Mouse (Mus musculus) liver, embryonic 16.5 days (tissue): ENCODE results near the gene Dnajc22. TPM values are rescaled to one million over a fixed set of nuclear protein-coding genes. Genes with fewer than 3 reads are reported as not detected.
"Not testable (repeated sequence)": the region's sequence is repeated elsewhere in the genome, so short reads cannot be mapped to it uniquely, and the experiment has no call there.

Source experiments
- ATAC-seq: fragments of 200-750 bp; cut with Nextera tagmentation; 2 replicates; pipeline ENCODE4 v1.8.0; 2017; ENCODE audit warnings: low read depth, mild to moderate bottlenecking, moderate number of reproducible peaks, moderate library complexity
- H3K27ac ChIP-seq: fragments of 300-500 bp; sonication (generic); 2 replicates; pipeline ENCODE4 v1.5.1; 2014; ENCODE audit warnings: mild to moderate bottlenecking, low read length
- H3K27me3 ChIP-seq: fragments of 300-500 bp; sonication (generic); 2 replicates; pipeline ENCODE4 v1.6.1; 2014; ENCODE audit warnings: low read depth, low read length, mixed read lengths; ENCODE audit not compliant: control insufficient read depth, insufficient read depth
- H3K36me3 ChIP-seq: fragments of 300-500 bp; sonication (generic); 2 replicates; pipeline ENCODE4 v1.6.1; 2014; ENCODE audit warnings: mild to moderate bottlenecking; ENCODE audit not compliant: control insufficient read depth, insufficient read depth
- H3K4me1 ChIP-seq: fragments of 300-500 bp; sonication (generic); 2 replicates; pipeline ENCODE4 v1.6.1; 2014; ENCODE audit warnings: low read depth, low read length, mixed read lengths; ENCODE audit not compliant: control insufficient read depth
- H3K4me2 ChIP-seq: fragments of 300-500 bp; sonication (generic); 2 replicates; pipeline ENCODE4 v1.6.1; 2014; ENCODE audit warnings: low read depth, low read length, mixed read lengths
- H3K4me3 ChIP-seq: fragments of 300-500 bp; sonication (generic); 2 replicates; pipeline ENCODE4 v1.5.1; 2014; ENCODE audit warnings: low read depth, mild to moderate bottlenecking, low read length
- H3K9ac ChIP-seq: fragments of 300-500 bp; sonication (generic); 2 replicates; pipeline ENCODE4 v1.6.1; 2014; ENCODE audit warnings: low read depth, low read length
- H3K9me3 ChIP-seq: fragments of 300-500 bp; sonication (generic); replicated peaks from 2 replicates; pipeline ENCODE4 v1.6.1; 2016; ENCODE audit warnings: low read length; ENCODE audit not compliant: control insufficient read depth
- WGBS: fragments of 180-500 bp; shearing (Covaris S2); extraction: QIAGEN DNeasy Blood & Tissue Kit; methylation state at CpG from one replicate; pipeline ENCODE4 v1.1.7; 2014; ENCODE audit not compliant: insufficient replicate concordance; 5-methylcytosine and 5-hydroxymethylcytosine counted together
- polyA plus RNA-seq: library from polyadenylated mRNA; unstranded; fragments of >200 nt; fragmentation: Nextera tagmentation; extraction: Ambion mirVana; gene quantifications from 2 replicates; pipeline ENCODE4 v1.2.1, GENCODE M21; 2015

The Dnajc22 gene
- polyA plus RNA-seq, 1 experiment from 2014 or later: 19.2 TPM

DNA sequence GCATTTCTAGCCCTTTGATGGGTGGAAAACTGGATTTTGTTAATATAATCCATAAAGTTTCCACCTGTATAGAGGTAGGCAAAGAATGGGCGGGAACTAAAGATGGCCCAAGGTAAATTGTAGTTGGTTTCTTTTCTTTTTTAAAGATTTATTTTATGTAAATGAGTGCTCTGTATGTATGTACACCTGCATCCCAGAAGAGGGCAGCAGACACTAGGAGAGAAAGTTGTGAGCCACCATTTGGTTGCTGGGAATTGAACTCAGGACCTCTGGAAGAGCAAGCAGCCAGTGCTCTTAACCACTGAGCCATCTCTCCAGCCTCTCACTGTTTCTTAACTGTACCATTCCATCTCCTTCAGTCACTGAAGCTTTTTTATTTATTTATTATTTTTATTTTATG is 21.0 kb upstream of the Dnajc22 start:
- Histone ChIP-seq H3K9me3 (no peaks in the 10 kb centered on the region), H3K4me3 (no peak overlapping the region), H3K4me1 (peaks cover 13% of the 10 kb centered on the region), H3K9ac (no peak overlapping the region), H3K4me2 (no peak overlapping the region), H3K27ac (no peak overlapping the region), H3K36me3 (no peaks in the 10 kb centered on the region), H3K27me3 (peaks cover 3% of the 10 kb centered on the region; the same call in 1 of the 2 replicates)
- 55% methylated on average over 1 of the region's 1 CpGs for WGBS
- no peak for ATAC-seq

- H3K9me3 ChIP-seq: no peaks in the 10 kb centered on the region
- peak within 1 kb of the TSS; percentile 87 for H3K4me3 ChIP-seq
- H3K4me1 ChIP-seq: peaks cover 13% of the 10 kb centered on the region
- peak within 1 kb of the TSS; percentile 89 for H3K9ac ChIP-seq
- H3K27me3 ChIP-seq: peaks cover 3% of the 10 kb centered on the region; the same call in 1 of the 2 replicates
- peak within 1 kb of the TSS; percentile 98 for H3K4me2 ChIP-seq
- no peak; the same call in 1 of the 2 replicates for ATAC-seq
- peaks cover 8% of the 10 kb centered on the region; the same call in 1 of the 2 replicates for H3K36me3 ChIP-seq
- WGBS: 17% methylated on average over 9 of the region's 9 CpGs
- peak within 1 kb of the TSS; percentile 97 for H3K27ac ChIP-seq
These were observed 18.9 kb upstream of the Dnajc22 start, which contains the start of gene Troap for GRCm38 (mm10) chr15:99074019-99074599. Troap (plus strand) TSS chr15:99074575.

GRCm38 (mm10) chr15:99074600-99075333 is 18.2 kb upstream of the Dnajc22 start:
- peaks cover 8% of the 10 kb centered on the region; the same call in 1 of the 2 replicates for H3K36me3 ChIP-seq
- under 1% methylated on average over 44 of the region's 44 CpGs for WGBS
- H3K27me3 ChIP-seq: no peaks in the 10 kb centered on the region
- H3K4me2 ChIP-seq: peak overlapping the region; percentile 98
- H3K4me1 ChIP-seq: peaks cover 13% of the 10 kb centered on the region
- ATAC-seq: peak; percentile 96
- H3K27ac ChIP-seq: peak overlapping the region; percentile 97
- H3K4me3 ChIP-seq: peak overlapping the region; percentile 87
- H3K9ac ChIP-seq: peak overlapping the region; percentile 89
- H3K9me3 ChIP-seq: no peaks in the 10 kb centered on the region

GRCm38 (mm10) chr15:99076011-99076410 is 17.0 kb upstream of the Dnajc22 start:
- H3K4me1 ChIP-seq: peaks cover 13% of the 10 kb centered on the region
- not testable (repeated sequence) for H3K36me3 ChIP-seq, H3K27ac ChIP-seq, ATAC-seq, H3K9me3 ChIP-seq, H3K9ac ChIP-seq, H3K27me3 ChIP-seq
- peak overlapping the region; percentile 98 for H3K4me2 ChIP-seq
- peak overlapping the region; percentile 87 for H3K4me3 ChIP-seq
- WGBS: 92% methylated on average over 3 of the region's 3 CpGs

DNA sequence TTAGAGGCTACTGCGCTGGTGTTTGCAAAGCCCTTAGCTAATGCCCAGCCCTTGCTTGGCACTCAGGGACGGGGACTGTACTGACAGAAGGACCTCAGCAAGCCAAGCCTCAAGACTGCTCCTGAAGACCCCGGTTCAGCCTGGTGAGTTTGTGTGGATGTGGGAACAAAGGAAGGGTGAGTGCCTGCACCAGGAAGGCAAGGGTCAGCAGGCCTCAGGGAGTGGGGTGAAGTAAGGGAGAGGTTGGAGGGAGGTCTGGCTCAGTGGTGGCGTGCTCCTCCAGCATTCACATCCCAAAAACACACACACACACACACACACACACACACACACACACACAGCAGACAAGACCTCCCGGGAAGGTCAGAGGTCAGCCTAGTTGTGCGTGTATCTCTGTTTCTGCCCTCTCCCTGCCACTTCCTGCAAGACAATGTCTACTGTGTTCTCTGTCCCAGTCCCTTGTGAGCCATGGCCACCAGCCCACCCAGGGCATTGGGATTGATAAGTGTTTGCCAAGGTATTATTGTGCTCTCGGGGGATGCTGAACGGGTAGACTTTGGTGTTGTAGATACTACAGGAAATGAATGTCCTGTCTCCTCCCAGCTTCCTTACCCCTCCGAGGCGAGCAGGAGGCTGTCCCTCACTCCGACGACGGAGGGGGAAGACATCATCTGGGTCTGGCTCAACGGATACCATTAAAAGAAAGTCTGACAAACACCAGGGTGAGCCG is 14.6 kb upstream of the Dnajc22 start:
- H3K36me3 ChIP-seq: peaks cover 23% of the 10 kb centered on the region
- H3K27ac ChIP-seq: no peak overlapping the region
- 76% methylated on average over 15 of the region's 15 CpGs for whole genome bisulfite sequencing
- no peak for ATAC-seq
- no peaks in the 10 kb centered on the region for H3K9me3 ChIP-seq
- no peak overlapping the region for H3K4me2 ChIP-seq
- no peaks in the 10 kb centered on the region for H3K27me3 ChIP-seq
- H3K4me3 ChIP-seq: no peak overlapping the region
- no peak overlapping the region for H3K9ac ChIP-seq
- peaks cover 13% of the 10 kb centered on the region for H3K4me1 ChIP-seq

- ATAC-seq: no peak
- H3K4me1 ChIP-seq: peaks cover 11% of the 10 kb centered on the region
- H3K27me3 ChIP-seq: peaks cover 5% of the 10 kb centered on the region
- no peak overlapping the region for H3K4me2 ChIP-seq
- WGBS: 75% methylated on average over 3 of the region's 3 CpGs
- peaks cover 23% of the 10 kb centered on the region for H3K36me3 ChIP-seq
- H3K4me3 ChIP-seq: no peak overlapping the region
- no peaks in the 10 kb centered on the region for H3K9me3 ChIP-seq
- H3K27ac ChIP-seq: no peak overlapping the region
- no peak overlapping the region for H3K9ac ChIP-seq
These were observed 13.2 kb upstream of the Dnajc22 start for GRCm38 (mm10) chr15:99079804-99080203.

DNA sequence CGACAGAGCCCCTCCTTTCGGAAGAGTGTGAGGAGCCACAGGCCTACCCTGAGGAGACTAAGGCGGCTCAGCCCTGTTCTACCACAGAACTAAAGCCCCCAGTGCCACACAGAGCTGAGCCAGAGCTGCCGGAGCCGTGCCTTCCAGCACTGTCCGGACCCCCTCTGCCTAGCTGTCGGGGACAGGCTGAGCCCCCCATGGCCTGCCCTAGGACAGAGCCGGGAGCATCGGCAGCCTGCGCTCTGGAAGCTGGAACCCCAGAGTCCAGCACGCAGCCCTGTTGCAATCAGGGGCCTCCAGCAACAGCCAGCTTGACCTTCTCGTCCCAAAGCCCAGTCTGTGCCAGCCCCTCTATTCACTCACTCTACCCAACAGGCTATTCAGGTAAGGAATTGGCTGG is 10.6 kb upstream of the Dnajc22 start:
- Histone ChIP-seq H3K27ac (no peak overlapping the region), H3K4me2 (no peak overlapping the region), H3K9ac (no peak overlapping the region), H3K4me1 (peaks cover 2% of the 10 kb centered on the region; the same call in 1 of the 2 replicates), H3K36me3 (peaks cover 22% of the 10 kb centered on the region), H3K9me3 (no peaks in the 10 kb centered on the region), H3K27me3 (peaks cover 29% of the 10 kb centered on the region), H3K4me3 (no peak overlapping the region)
- ATAC-seq: no peak
- 87% methylated on average over 12 of the region's 12 CpGs for WGBS

GRCm38 (mm10) chr15:99082840-99083239 is 10.1 kb upstream of the Dnajc22 start:
- no peak overlapping the region for H3K4me2 ChIP-seq
- no peak overlapping the region for H3K4me3 ChIP-seq
- no peaks in the 10 kb centered on the region for H3K9me3 ChIP-seq
- H3K27me3 ChIP-seq: peaks cover 34% of the 10 kb centered on the region
- H3K4me1 ChIP-seq: peaks cover 5% of the 10 kb centered on the region; the same call in 1 of the 2 replicates
- H3K27ac ChIP-seq: no peak overlapping the region
- 84% methylated on average over 16 of the region's 16 CpGs for WGBS
- H3K36me3 ChIP-seq: peaks cover 18% of the 10 kb centered on the region
- no peak overlapping the region for H3K9ac ChIP-seq
- ATAC-seq: no peak
